Mouse (Mus musculus): ENCODE data around the gene Skint8. TPM values are rescaled to one million over a fixed set of nuclear protein-coding genes. Genes with fewer than 3 reads are reported as not detected.
"Not testable (repeated sequence)": the region's sequence is repeated elsewhere in the genome, so short reads cannot be mapped to it uniquely, and the experiment has no call there.

Gene Skint8
- polyA plus RNA-seq, 1 experiment = 0.19 TPM

DNA sequence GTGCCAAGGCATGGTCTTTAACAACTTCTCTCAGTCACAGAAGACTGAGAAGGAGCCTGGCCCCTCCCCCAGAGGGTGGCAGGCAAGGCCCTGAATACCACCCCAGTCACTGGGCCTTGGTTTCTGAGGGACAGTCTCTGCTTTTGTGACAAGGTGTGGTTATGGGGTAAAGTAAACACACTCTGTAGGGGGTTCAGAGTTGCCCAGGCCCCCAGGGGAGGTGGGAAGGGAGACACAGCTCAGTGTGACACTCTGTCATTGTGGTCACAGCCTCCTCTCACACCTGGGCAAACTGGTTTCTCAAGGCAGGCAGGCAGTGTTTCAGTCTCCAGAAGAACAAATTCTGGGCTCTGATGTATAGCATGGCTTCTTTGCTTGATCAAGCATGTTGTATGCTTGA is 16.4 kb upstream of the Skint8 start, which contains the start of gene Slc5a9:
Gene Slc5a9, minus strand, starts transcription at position 144 of the 400 bp plus-strand sequence.
- TF ChIP-seq CTCF (IDR thresholded peaks at IDR 0.05; ENCODE audit: insufficient read depth, low read length) (no peak), POLR2A (IDR thresholded peaks at IDR 0.05; ENCODE audit: borderline replicate concordance, extremely low read depth, low read depth, low read length) (no peak)
- H3K4me3 ChIP-seq (replicated peaks; ENCODE audit: extremely low read depth, low read depth, low read length) = no peak within 1 kb of the TSS
- DNase-seq = no peak
- H3K4me1 ChIP-seq (ENCODE audit: control insufficient read depth, insufficient read depth, low read length) = no peaks in the 10 kb centered on the region

GRCm38 (mm10) chr4:111907926-111908325 is 11.3 kb upstream of the Skint8 start:
- Histone ChIP-seq H3K4me3 (replicated peaks; ENCODE audit: extremely low read depth, low read depth, low read length) (no peak overlapping the region), H3K4me1 (ENCODE audit: control insufficient read depth, insufficient read depth, low read length) (no peaks in the 10 kb centered on the region)
- no peak for DNase-seq
- WGBS = 30% methylated on average over 2 of the region's 2 CpGs
- no peak for TF ChIP-seq CTCF (IDR thresholded peaks at IDR 0.05; ENCODE audit: insufficient read depth, low read length)
- TF ChIP-seq POLR2A (IDR thresholded peaks at IDR 0.05; ENCODE audit: borderline replicate concordance, extremely low read depth, low read depth, low read length) = no peak

DNA sequence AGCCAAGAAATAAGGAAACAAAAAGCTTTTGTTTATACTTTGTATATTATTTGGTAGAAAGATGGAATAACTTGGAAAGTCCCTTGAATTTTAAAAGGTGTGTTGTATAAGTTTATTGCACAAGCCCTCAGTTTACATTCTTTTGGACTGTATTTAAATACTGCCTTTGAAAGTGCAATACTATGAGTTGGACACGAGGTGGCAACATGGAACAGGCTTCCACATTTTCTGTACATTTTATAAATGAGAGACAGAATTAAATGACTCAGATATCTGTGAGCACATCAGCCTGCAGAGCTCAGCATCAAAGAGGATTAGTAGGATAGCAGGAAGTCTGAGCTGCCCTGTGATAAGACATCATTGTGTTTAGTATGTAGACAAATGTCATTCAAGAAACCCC is 42.1 kb downstream of the Skint8 start:
- no peaks in the 10 kb centered on the region for H3K4me1 ChIP-seq (ENCODE audit: control insufficient read depth, insufficient read depth, low read length)
- TF ChIP-seq CTCF (IDR thresholded peaks at IDR 0.05; ENCODE audit: insufficient read depth, low read length) = no peak
- TF ChIP-seq POLR2A (IDR thresholded peaks at IDR 0.05; ENCODE audit: borderline replicate concordance, extremely low read depth, low read depth, low read length) = no peak
- DNase-seq = no peak
- no peak overlapping the region for H3K4me3 ChIP-seq (replicated peaks; ENCODE audit: extremely low read depth, low read depth, low read length)
- 13% methylated on average over 1 of the region's 1 CpGs for WGBS

- 59% methylated on average over 1 of the region's 1 CpGs for WGBS
- not testable (repeated sequence) for DNase-seq; H3K4me1 ChIP-seq (ENCODE audit: control insufficient read depth, insufficient read depth, low read length)
Measured at GRCm38 (mm10) chr4:111963241-111963640, 44.0 kb downstream of the Skint8 start.

DNA sequence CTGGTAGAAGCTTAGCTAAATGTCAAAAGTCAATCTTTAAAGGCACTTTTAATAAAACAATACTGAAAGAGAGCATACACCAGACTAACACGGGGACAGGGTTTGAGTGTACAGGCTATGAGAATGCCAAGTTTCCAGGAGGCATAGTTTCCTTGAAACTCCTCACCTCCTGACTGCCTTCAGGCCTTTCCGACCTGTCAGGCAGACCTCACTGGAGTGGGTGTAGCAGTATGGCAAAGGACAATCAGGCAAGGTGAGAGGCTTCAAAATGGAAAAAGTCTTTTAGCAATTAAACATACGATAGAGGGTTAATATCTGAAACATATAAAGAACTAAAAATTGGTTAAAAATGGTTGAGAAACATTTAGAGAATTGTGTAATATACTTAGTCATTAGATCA is 44.5 kb downstream of the Skint8 start:
- no peaks in the 10 kb centered on the region for H3K4me1 ChIP-seq (ENCODE audit: control insufficient read depth, insufficient read depth, low read length)
- no peak for TF ChIP-seq CTCF (IDR thresholded peaks at IDR 0.05; ENCODE audit: insufficient read depth, low read length)
- TF ChIP-seq POLR2A (IDR thresholded peaks at IDR 0.05; ENCODE audit: borderline replicate concordance, extremely low read depth, low read depth, low read length) = no peak
- 70% methylated on average over 3 of the region's 3 CpGs for WGBS
- no peak overlapping the region for H3K4me3 ChIP-seq (replicated peaks; ENCODE audit: extremely low read depth, low read depth, low read length)
- DNase-seq = no peak

More at GRCm38 (mm10) chr4:111963241-111963640, 44.0 kb downstream of the Skint8 start:
- H3K4me3 ChIP-seq (replicated peaks; ENCODE audit: extremely low read depth, low read depth, low read length) = not testable (repeated sequence)

DNA sequence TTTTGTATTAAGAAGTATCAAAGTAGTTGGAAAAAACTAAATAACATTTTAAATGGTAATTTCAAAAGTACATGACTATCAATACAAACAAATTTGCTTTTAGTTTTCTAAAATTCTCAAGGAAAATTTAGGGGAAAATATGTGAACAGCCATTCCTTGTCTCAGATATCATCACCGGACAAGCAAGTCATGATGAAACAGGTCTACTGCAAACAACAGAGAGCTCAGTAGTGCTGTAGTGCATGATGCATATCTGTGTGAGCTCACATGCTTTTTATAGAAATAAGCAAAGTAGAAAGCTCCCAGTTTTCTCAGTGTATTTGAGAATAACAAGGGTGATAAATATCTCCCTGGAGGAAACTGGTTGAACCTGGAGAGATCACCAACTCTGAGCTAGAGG is 53.4 kb downstream of the Skint8 start, which contains the start of gene Skint7:
Gene Skint7, plus strand, starts transcription at position 301 of the 400 bp plus-strand sequence.
- no peak for DNase-seq
- no peak within 1 kb of the TSS for H3K4me3 ChIP-seq (replicated peaks; ENCODE audit: extremely low read depth, low read depth, low read length)
- TF ChIP-seq POLR2A (IDR thresholded peaks at IDR 0.05; ENCODE audit: borderline replicate concordance, extremely low read depth, low read depth, low read length) (no peak), CTCF (IDR thresholded peaks at IDR 0.05; ENCODE audit: insufficient read depth, low read length) (no peak)
- 86% methylated on average over 1 of the region's 1 CpGs for WGBS
- H3K4me1 ChIP-seq (ENCODE audit: control insufficient read depth, insufficient read depth, low read length) = no peaks in the 10 kb centered on the region

Other genes starting within 250 kb of the Skint8 start
- 27.8 and 46.0 TPM in 2 replicates for gene Spata6, start 199.4 kb upstream of the Skint8 start, polyA plus RNA-seq (2012; rRNA removed)
- gene Slc5a9, start 16.5 kb upstream of the Skint8 start, polyA plus RNA-seq (2012; rRNA removed) = 0.29 and 6.5 TPM in 2 replicates
- not detected in 2 replicates for gene Skint7, start 53.5 kb downstream of the Skint8 start, polyA plus RNA-seq (2012; rRNA removed)
- 0.32 TPM in 1 of 2 replicates, not detected in the other for gene Skint1, start 86.9 kb downstream of the Skint8 start, polyA plus RNA-seq (2012; rRNA removed)
- not detected in 2 replicates for gene Skint4, start 152.6 kb downstream of the Skint8 start, polyA plus RNA-seq (2012; rRNA removed)

Data from lung, adult 2 months (tissue).